Mouse (Mus musculus): ENCODE data around the gene Cd163l1.
A peak's percentile ranks its signal among the peaks of the same experiment; 100 is the strongest.

The Cd163l1 gene

DNA sequence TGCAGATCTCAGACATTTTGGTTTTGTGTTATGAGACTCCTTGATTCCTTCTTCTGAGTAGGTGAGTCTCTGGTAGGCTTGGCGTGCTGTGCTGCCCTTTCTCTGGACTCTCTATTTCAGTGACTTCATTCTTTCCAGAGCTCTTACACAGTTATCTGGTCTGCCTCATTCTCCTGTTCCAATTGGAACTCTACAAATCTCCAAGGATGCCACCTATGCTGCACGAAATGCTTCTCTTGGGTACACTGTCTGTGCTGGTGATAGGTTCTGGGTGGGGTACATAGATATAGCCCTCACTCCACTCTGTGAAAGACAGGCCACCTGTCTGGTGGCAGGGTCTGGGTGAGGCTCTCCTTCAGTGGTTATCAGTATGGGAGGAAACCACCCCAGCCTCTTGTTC, at the start of gene Cd163l1:
Cd163l1 (plus strand) TSS at position 301 of the 400 bp plus-strand sequence.
- no peak for DNase-seq (ENCODE audit: low spot score in 2 of 2)

DNA sequence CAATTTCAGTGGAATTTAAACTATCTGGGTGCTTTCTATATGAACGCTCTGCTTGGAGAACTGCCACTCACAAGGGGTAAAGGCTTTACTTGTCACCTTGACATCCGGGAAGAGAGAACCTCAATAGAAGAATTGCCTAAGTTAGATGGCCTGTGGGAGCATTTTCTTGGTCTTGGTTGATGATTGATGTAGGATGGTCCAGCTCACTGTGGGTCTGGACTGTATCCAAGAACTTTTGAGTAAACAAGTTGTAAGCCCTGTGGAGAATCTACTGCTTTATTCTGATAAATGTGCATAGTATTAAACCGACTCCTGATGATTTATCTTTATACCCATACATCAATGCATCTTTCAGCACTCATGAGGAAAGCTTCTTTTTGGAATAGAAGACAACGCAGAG, 48.7 kb upstream of the Cd163l1 start:
- DNase-seq (ENCODE audit: low spot score in 2 of 2), result no peak

DNA sequence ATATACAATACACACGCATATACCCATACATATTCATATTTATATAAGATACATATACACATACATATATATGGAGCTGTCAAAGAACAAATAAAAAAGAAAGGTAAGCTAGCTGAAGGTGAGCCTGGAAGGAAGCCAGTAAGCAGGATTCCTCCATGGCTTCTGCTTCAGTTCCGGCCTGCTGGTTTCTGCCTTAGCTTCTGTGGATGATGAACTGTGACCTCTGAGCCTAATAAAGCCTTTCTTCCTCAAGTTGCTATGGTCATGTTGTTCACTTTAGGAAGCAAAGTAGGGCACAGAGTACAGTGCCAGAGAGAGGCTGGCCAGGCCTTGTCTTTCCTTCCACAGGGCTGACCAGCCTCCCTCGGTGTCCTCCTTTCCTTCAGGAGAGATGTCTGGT, 47.2 kb upstream of the Cd163l1 start:
- no peak for DNase-seq (ENCODE audit: low spot score in 2 of 2)

GRCm38 (mm10) chr7:140172936-140173335, 45.1 kb upstream of the Cd163l1 start, which contains the start of gene Olfr523:
TSS of gene Olfr523 (plus strand) at chr7:140173217.
- DNase-seq (ENCODE audit: low spot score in 2 of 2), result no peak

DNA sequence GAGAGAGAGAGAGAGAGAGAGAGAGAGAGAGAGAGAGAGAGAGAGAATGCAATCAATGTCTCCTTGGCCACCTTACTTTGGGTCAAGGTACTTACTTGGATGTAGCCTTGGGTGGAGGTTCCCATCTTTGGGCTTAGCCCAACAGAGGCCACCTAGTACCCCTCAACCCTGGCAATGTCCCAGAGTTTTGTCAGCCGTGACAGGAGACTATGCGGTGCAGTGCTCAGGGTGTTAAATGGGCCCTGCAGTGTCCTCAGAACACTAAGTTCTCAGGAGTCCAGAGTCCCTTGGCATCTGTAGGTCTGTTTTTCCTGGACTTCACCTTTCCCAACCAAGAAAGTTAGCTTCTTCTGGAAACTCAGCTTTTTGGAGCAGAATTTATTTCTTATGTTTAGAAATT, 38.9 kb upstream of the Cd163l1 start:
- DNase-seq (ENCODE audit: low spot score in 2 of 2), result no peak

DNA sequence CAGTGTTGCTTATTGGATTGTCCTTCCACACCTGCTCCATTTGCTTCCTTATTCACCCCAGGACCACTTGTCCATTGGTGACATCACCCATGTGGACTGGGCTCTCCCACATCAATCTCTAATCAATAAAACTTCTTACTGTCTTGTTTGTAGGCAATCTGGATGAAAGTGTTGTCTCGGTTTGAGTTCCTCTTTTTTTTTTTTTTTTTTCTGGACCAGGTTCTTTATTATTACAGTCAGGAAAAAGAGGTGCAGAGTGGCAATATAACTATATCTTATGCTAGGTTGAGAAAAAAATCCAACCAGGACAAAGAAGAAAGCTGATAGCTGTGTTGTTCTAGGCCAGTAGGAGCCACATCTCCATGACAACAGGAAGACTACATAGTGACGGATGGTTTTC, 37.4 kb upstream of the Cd163l1 start:
- no peak for DNase-seq (ENCODE audit: low spot score in 2 of 2)

DNA sequence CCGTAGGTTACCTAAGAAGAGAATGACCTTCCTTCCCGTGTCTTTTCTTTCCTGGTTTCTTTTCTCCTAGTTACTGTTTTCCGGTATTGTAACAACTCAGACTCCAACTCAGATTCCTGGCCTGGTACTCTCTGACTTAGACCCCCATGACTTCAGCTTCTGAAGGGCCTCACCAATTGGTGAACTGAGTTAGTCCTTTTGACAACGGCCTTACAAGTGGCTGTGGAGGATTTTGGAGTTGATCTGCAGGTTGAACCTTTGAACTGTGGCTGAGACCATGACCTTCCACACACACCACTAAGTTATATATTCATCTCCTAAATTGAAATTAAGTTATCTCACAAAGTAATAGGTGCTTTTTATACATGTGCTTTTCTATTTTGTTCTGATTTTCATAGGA, 33.9 kb upstream of the Cd163l1 start:
- DNase-seq (ENCODE audit: low spot score in 2 of 2), result no peak

DNA sequence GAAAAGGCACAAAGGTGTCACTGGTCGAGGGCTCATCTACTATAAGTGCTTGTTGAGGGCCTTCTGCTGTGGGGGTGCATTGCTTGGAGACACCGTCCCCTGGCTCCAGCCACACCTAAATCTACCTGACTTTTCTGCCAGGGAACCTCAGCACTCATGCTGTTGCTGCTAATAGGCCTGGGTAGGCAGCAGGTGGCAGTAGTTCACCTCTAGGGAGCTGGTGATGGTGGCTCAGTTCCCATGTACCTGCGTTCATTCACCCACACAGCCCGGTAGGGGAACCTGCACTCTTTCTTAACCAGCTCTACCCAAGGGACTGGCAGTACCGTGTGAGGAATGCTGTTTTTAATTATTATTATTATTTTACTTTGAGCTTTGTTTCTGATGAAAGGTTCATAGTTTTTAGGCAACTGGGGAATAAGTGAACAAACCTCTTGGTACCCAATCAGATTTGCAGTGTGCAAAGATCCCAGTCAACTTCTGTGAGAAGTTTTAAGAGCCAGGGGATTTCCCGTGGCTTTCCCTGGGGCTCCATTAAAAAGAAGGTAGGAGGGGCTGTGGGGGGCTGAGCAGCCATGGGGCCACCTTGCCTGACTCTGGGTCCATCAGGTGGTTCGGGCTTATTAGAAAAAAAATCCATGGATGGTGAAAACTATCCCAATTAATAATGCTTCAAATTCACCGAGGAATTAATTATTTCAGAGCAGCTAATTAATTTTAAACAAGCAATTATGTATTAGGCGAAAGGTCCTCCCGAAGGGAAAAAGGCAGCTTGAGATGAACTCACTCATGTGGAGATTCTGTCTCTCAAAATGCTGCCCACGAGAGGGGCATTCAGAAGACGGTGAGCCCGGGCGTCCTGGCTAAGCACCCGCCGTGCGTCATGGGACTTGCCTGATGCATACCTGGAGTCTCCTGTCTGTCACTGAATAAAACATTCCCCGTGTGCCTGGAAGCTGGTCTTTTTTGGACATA, 31.1 kb upstream of the Cd163l1 start:
- peak in 1 of 2 experiments; percentile 11 for DNase-seq (ENCODE audit: low spot score in 2 of 2)

DNA sequence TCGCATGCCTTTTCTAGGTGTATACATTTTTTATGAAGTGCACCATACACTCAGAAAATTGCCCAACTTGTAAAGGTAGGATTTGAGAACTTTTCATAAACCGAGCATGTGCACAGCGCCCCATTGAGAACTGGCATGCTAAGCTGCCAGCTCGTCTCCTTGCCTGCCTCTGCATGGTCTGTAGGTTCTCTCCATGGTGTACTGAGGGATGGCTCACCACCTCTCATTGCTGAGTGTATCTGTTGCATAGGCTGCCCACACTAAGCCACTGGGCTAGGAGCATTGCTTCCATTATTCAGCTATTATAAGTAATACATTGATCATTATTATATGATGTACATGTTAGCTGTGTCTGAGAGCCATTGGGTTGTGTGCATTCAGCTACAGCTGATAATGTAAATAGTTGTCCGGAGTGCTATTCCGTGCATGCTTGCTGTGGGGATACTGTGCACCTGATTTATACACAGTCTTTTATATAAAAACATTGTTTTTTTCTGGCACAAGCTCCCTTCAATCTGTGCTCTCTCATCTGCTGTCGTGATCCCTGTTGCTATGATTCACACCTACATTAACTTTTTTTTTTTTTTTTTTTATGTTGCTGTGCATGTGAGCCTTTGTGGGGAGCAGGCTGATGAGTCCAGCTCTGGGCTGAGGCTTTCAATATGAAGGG, 30.2 kb upstream of the Cd163l1 start:
- DNase-seq (ENCODE audit: low spot score in 2 of 2), result no peak

DNA sequence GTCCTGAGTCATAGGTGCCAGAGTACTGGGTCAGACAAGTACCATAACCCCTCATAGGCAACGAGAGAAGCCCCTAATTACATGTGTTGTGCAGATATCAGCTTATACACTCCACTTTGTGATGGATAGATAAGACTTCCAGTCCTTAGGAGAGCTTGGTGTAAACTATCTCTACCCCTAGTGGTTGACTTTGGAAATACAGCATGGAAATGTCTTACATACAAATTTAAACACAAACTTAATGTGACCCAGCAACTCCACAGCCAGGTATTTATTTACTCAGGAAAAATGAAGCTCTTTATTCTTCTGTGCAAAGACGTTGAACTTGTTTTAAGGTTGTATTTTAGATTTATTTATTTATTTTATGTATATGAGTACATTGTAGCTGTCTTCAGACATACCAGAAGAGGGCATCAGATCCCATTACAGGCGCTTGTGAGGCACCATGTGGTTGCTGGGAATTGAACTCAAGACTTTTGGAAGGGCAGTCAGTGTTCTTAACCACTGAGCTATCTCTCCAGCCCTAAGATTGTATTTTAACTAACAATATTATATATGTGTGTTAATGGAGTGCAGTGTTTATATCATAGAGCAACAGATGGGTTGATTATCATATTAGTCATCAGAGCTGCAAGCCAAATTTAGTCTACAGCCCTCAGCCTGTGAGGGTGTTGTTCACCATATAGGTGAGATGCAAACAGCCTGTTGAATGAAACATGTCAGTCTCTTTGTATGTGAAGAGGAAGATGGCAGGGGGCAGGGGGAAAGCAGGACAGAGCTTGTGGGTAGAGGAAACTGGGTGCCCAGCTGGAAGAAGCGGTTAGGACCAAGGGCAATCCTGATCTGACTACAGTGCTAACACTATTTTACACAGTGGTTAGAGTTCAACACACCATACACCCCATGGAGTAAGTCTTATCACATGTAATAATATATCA, 29.4 kb upstream of the Cd163l1 start:
- DNase-seq (ENCODE audit: low spot score in 2 of 2), result no peak

- no peak for DNase-seq (ENCODE audit: low spot score in 2 of 2)
These were observed 27.6 kb upstream of the Cd163l1 start for GRCm38 (mm10) chr7:140190435-140190834.

GRCm38 (mm10) chr7:140192445-140192844, 25.6 kb upstream of the Cd163l1 start:
- no peak for DNase-seq (ENCODE audit: low spot score in 2 of 2)

DNA sequence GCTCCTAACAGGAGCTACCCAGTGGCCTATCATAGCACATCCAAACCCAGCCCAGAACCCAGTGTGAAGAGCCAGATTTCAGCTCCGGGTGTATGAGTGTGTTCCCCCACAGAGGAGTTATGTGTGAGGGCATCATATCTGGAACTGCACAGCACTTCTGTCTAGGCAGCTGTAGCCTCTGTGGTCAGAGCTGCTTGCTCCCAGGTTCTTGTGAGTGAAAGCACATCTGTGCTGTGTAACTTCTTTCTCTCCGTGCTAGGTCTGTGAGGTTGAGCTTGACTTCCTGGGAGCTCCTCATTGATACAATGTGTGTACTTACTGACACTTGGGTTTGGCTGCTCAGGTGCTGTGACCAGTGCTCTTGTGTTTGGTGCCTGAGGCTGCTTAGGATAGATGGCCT, 25.2 kb upstream of the Cd163l1 start:
- no peak for DNase-seq (ENCODE audit: low spot score in 2 of 2)

GRCm38 (mm10) chr7:140194031-140194430, 24.0 kb upstream of the Cd163l1 start:
- DNase-seq (ENCODE audit: low spot score in 2 of 2), result no peak

GRCm38 (mm10) chr7:140196002-140196401, 22.1 kb upstream of the Cd163l1 start:
- DNase-seq (ENCODE audit: low spot score in 2 of 2), result no peak

- no peak for DNase-seq (ENCODE audit: low spot score in 2 of 2)
These were observed 17.0 kb upstream of the Cd163l1 start for GRCm38 (mm10) chr7:140201090-140201489.

DNA sequence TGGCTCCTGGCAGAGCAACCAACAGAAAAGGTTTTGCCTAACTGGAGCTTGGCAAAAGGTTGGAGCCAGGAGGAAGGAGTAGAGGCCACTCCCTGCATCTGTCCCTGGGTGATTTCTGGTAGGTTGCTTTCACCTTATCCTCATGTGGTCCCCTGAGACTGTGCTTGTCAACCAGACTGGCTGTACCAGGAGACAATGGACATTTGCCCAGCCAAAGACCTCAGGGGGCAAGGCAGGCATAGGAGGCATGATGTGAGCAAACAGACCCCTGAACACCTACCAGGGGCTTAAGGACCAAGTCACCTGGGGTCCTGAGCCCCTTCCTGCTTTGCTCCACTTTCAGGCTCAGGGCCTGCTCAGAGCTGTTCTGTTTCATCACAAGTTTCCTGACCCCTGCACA, 12.2 kb upstream of the Cd163l1 start, which contains the start of gene Olfr524:
Olfr524 (minus strand) TSS at position 101 of the 400 bp plus-strand sequence.
- no peak for DNase-seq (ENCODE audit: low spot score in 2 of 2)

- DNase-seq (ENCODE audit: low spot score in 2 of 2), result no peak
These were observed 11.2 kb upstream of the Cd163l1 start for GRCm38 (mm10) chr7:140206904-140207303.

DNA sequence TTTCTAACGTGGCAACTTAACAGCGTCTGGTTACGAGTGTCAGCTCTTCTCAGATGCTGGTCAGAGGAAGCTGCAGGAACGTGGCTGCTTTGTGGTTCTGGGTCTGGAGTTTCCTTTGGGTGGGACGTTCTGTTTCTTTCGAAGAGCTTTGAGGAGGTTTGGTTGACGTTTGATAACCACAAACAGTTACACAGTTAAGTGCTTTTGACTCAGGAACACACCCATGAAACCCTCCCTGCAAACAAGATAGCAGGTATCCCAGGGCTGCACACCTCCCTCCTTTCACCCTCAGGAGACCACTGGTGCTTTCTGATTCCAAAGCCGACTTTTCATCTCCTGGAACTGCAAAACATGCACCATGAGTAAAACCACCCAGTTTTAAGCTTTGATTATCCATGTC, 9.9 kb upstream of the Cd163l1 start:
- peak; percentile 44 to 59 for DNase-seq (ENCODE audit: low spot score in 2 of 2)

DNA sequence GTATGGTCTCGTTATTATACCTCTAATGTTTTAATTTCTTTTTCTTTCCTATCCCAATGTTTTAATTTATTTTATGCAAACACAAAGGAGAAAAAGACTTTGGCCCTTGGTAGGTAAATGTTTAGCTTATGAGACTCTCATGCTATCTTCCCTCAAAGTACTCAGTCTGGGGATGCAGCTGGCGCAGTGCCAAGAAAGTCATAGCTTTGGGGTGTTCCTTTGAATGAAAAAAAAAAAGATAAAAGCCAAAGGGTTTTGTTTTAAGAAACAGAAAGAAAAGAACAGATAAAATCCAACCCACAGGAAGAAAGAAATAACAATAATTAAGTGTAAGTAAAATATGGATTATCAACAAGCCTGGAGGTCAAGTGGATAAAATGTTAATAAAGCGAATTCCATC, 9.4 kb upstream of the Cd163l1 start:
- no peak for DNase-seq (ENCODE audit: low spot score in 2 of 2)

- peak; percentile 7 to 19 for DNase-seq (ENCODE audit: low spot score in 2 of 2)
These were observed 4.2 kb upstream of the Cd163l1 start for GRCm38 (mm10) chr7:140213841-140214240.

DNA sequence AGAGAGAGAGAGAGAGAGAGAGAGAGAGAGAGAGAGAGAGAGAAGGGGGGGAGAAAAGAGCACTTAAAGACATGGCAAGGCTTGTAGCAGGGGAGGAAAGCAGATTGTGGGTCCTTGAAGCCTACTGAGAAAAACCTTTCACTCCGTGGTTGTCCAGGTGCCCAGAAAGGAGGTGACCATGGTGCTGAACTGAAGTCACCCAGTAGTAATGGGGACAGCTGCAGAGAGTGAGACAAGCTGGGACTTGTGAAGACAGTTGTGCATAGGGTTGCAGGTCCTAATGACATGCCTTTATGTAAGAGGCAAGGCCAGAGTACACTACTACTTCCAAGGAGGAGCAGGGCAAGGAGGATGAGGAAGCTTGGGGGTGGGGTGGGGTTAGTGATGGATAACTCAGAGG, 1.2 kb downstream of the Cd163l1 start:
- DNase-seq (ENCODE audit: low spot score in 2 of 2), result no peak
